Mouse (Mus musculus) duodenum, adult 2 months (tissue): ENCODE data around the gene Vmn2r95. TPM values are rescaled to one million over a fixed set of nuclear protein-coding genes. Genes with fewer than 3 reads are reported as not detected.

ENCODE experiments used
- polyA plus RNA-seq: library from polyadenylated mRNA; depleted of rRNA; stranded (reverse); fragments of >200 nt; gene quantifications from 2 replicates; pipeline ENCODE4 v1.2.3, GENCODE M21; 2012; ENCODE audit warnings: low replicate concordance; rRNA removed

Vmn2r95 gene
- not detected in 2 replicates for polyA plus RNA-seq

GRCm38 (mm10) chr17:18423778-18424177, at the start of gene Vmn2r95:
Gene Vmn2r95, plus strand, starts transcription at chr17:18424078.

Other genes starting within 250 kb of the Vmn2r95 start
- gene Vmn2r94, start 146.3 kb upstream of the Vmn2r95 start, polyA plus RNA-seq: not detected in 2 replicates
- gene Vmn2r93, start 126.0 kb upstream of the Vmn2r95 start, polyA plus RNA-seq: not detected in 2 replicates
- not detected in 2 replicates for gene Vmn2r96, start 149.1 kb downstream of the Vmn2r95 start, polyA plus RNA-seq